Mouse (Mus musculus) erythroblast, embryonic 14.5 days (primary cell): Measurements from ENCODE around the gene Pten.

Source experiments
- GATA1 ChIP-seq: IDR thresholded peaks from 2 replicates; pipeline ENCODE4 v1.6.1; 2012; ENCODE audit warnings: low read length, inconsistent platforms, mixed read lengths
- TAL1 ChIP-seq: IDR thresholded peaks from 3 replicates; pipeline ENCODE4 v1.6.1; 2012; ENCODE audit warnings: low read length, inconsistent platforms, mixed read lengths

DNA sequence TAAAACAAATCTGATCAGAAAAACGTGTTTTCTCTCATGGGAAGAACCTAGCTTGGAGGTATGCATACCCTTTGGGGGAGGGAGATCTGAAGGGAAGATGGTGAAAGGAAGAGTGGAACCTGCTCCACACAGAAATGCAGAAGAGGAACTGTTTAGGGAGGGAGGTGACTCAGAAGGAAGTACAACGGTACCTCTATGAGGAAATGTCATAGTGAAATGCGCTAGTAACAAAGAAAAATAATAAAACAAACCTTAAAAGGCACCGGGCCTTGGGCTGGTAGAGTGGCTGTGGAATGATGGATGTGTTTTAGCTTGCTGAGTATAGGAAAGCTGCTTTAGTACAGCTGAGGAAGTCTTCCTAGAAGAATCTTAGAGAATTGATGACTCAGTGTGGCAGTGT is 47.4 kb downstream of the Pten start:
- no peak for TF ChIP-seq GATA1
- no peak for TF ChIP-seq TAL1
